Mouse (Mus musculus) spleen, adult 2 months (tissue): ENCODE measurements around the gene Prnd. TPM values are rescaled to one million over a fixed set of nuclear protein-coding genes. Genes with fewer than 3 reads are reported as not detected.

ENCODE experiments used
- DNase-seq, 2 experiments: peaks; one replicate each; pipeline versions ENCODE4 v3.0.0 to v3.0.0-alpha.2; 2012 to 2021; ENCODE audit warnings: low spot score in 2 of 2, low read depth in 1 of 2
- H3K27ac ChIP-seq: fragments of 200-500 bp; 2 replicates; pipeline ENCODE4 v1.5.1; 2012; ENCODE audit warnings: low read length, inconsistent platforms; ENCODE audit not compliant: insufficient read depth
- H3K27me3 ChIP-seq: fragments of 200-500 bp; 2 replicates; pipeline ENCODE4 v1.6.1; 2012; ENCODE audit warnings: mild to moderate bottlenecking, moderate library complexity, low read length, inconsistent platforms; ENCODE audit not compliant: control insufficient read depth, insufficient read depth
- H3K36me3 ChIP-seq: fragments of 200-500 bp; 2 replicates; pipeline ENCODE4 v1.6.1; 2012; ENCODE audit warnings: mild to moderate bottlenecking, low read length, inconsistent platforms; ENCODE audit not compliant: control insufficient read depth, insufficient read depth
- H3K4me1 ChIP-seq: fragments of 200-500 bp; 2 replicates; pipeline ENCODE4 v1.6.1; 2011; ENCODE audit warnings: inconsistent platforms; ENCODE audit not compliant: control insufficient read depth, insufficient read depth, insufficient read length
- H3K4me3 ChIP-seq: fragments of 200-500 bp; 2 replicates; pipeline ENCODE4 v1.5.1; 2011; ENCODE audit warnings: mild to moderate bottlenecking, inconsistent platforms; ENCODE audit not compliant: insufficient read depth, insufficient read length; ENCODE audit errors: extremely low read depth
- CTCF ChIP-seq: fragments of 200-500 bp; IDR thresholded peaks from 2 replicates; pipeline ENCODE4 v1.5.1; 2011; ENCODE audit warnings: mild to moderate bottlenecking, inconsistent platforms; ENCODE audit not compliant: insufficient read depth, insufficient read length, insufficient replicate concordance; ENCODE audit errors: extremely low read depth
- POLR2A ChIP-seq: fragments of 200-500 bp; IDR thresholded peaks from 2 replicates; pipeline ENCODE4 v1.6.1; 2011; ENCODE audit warnings: low read depth, low read length, inconsistent platforms
- WGBS: fragments of 180-500 bp; shearing (Covaris S2); methylation state at CpG from one replicate; pipeline ENCODE4 v1.1.7; 2018; 5-methylcytosine and 5-hydroxymethylcytosine counted together
- polyA plus RNA-seq: library from polyadenylated mRNA; depleted of rRNA; stranded (reverse); fragments of >200 nt; gene quantifications from 2 replicates; pipeline ENCODE4 v1.2.3, GENCODE M21; 2012; rRNA removed

Gene Prnd
- 1.2 and 1.4 TPM in 2 replicates for polyA plus RNA-seq

GRCm38 (mm10) chr2:131950598-131951095 lies at the start of gene Prnd:
TSS of gene Prnd (plus strand) at chr2:131950861.
- H3K4me3 ChIP-seq = no peak within 1 kb of the TSS
- peak; percentile 7 to 23 for DNase-seq
- H3K36me3 ChIP-seq = no peaks in the 10 kb centered on the region
- peaks cover 3% of the 10 kb centered on the region; the same call in 1 of the 2 replicates for H3K27me3 ChIP-seq
- peaks cover 8% of the 10 kb centered on the region; the same call in 1 of the 2 replicates for H3K4me1 ChIP-seq
- TF ChIP-seq POLR2A (no peak), CTCF (no peak)
- WGBS = 6% methylated on average over 11 of the region's 11 CpGs
- H3K27ac ChIP-seq = no peak within 1 kb of the TSS

GRCm38 (mm10) chr2:131902423-131902822 lies 48.2 kb upstream of the Prnd start:
- Histone ChIP-seq H3K36me3 (no peaks in the 10 kb centered on the region), H3K4me1 (no peaks in the 10 kb centered on the region), H3K27me3 (no peaks in the 10 kb centered on the region), H3K27ac (no peak overlapping the region), H3K4me3 (no peak overlapping the region)
- 67% methylated on average over 3 of the region's 3 CpGs for WGBS
- no peak for DNase-seq
- TF ChIP-seq POLR2A = no peak
- TF ChIP-seq CTCF = no peak

GRCm38 (mm10) chr2:131902867-131903266 lies 47.8 kb upstream of the Prnd start:
- H3K4me3 ChIP-seq = no peak overlapping the region
- no peaks in the 10 kb centered on the region for H3K4me1 ChIP-seq
- TF ChIP-seq CTCF = no peak
- no peak for TF ChIP-seq POLR2A
- no peak for DNase-seq
- no peaks in the 10 kb centered on the region for H3K27me3 ChIP-seq
- H3K27ac ChIP-seq = no peak overlapping the region
- WGBS = 18% methylated on average over 8 of the region's 8 CpGs
- H3K36me3 ChIP-seq = no peaks in the 10 kb centered on the region

GRCm38 (mm10) chr2:131905025-131905424 lies 45.6 kb upstream of the Prnd start:
- no peak for TF ChIP-seq POLR2A
- TF ChIP-seq CTCF = no peak
- 50% methylated on average over 5 of the region's 5 CpGs for whole genome bisulfite sequencing

GRCm38 (mm10) chr2:131905776-131906175 lies 44.9 kb upstream of the Prnd start:
- H3K27me3 ChIP-seq = no peaks in the 10 kb centered on the region
- no peaks in the 10 kb centered on the region for H3K36me3 ChIP-seq
- TF ChIP-seq CTCF = no peak
- TF ChIP-seq POLR2A = no peak
- H3K4me3 ChIP-seq = no peak overlapping the region
- DNase-seq = no peak
- 55% methylated on average over 6 of the region's 6 CpGs for WGBS
- no peak overlapping the region for H3K27ac ChIP-seq
- H3K4me1 ChIP-seq = no peaks in the 10 kb centered on the region

More at GRCm38 (mm10) chr2:131905025-131905424, 45.6 kb upstream of the Prnd start:
- Histone ChIP-seq H3K27me3 (no peaks in the 10 kb centered on the region), H3K4me1 (no peaks in the 10 kb centered on the region), H3K36me3 (no peaks in the 10 kb centered on the region), H3K27ac (no peak overlapping the region), H3K4me3 (no peak overlapping the region)
- DNase-seq = no peak

GRCm38 (mm10) chr2:131906266-131906665 lies 44.4 kb upstream of the Prnd start:
- DNase-seq = no peak
- no peak overlapping the region for H3K27ac ChIP-seq
- H3K27me3 ChIP-seq = no peaks in the 10 kb centered on the region
- TF ChIP-seq POLR2A (no peak), CTCF (no peak)
- 94% methylated on average over 3 of the region's 3 CpGs for whole genome bisulfite sequencing
- H3K4me1 ChIP-seq = no peaks in the 10 kb centered on the region
- H3K36me3 ChIP-seq = no peaks in the 10 kb centered on the region
- no peak overlapping the region for H3K4me3 ChIP-seq

- TF ChIP-seq POLR2A (no peak), CTCF (no peak)
- DNase-seq = no peak
- Histone ChIP-seq H3K4me1 (no peaks in the 10 kb centered on the region), H3K27me3 (no peaks in the 10 kb centered on the region), H3K4me3 (no peak overlapping the region), H3K36me3 (no peaks in the 10 kb centered on the region), H3K27ac (no peak overlapping the region)
- WGBS = 90% methylated on average over 1 of the region's 1 CpGs
Observed at GRCm38 (mm10) chr2:131906846-131907245, 43.8 kb upstream of the Prnd start.
